Mouse (Mus musculus) testis, postnatal 10 days (tissue): ENCODE measurements at regions not wholly inside any gene's neighbourhood (a gene's known extent, or its start where the extent isn't known, plus 50 kb on each side); places are given as distances from the start of the nearest gene placed in this dataset.

ENCODE experiments used
- DNase-seq: peaks from one replicate; pipeline ENCODE4 v3.0.0; 2021; ENCODE audit warnings: low spot score

GRCm38 (mm10) chr9:61500851-61501250, 128.7 kb downstream of the Tle3 start:
- no peak for DNase-seq

- no peak for DNase-seq
Measured at GRCm38 (mm10) chr9:61492896-61493295, 120.7 kb downstream of the Tle3 start.

- no peak for DNase-seq
Measured at GRCm38 (mm10) chr9:61491131-61491712, 119.1 kb downstream of the Tle3 start.

GRCm38 (mm10) chr9:61489983-61490382, 117.8 kb downstream of the Tle3 start:
- no peak for DNase-seq

- DNase-seq, result no peak
Measured at GRCm38 (mm10) chr9:61489147-61489546, 117.0 kb downstream of the Tle3 start.

GRCm38 (mm10) chr9:61487824-61488223, 115.7 kb downstream of the Tle3 start:
- DNase-seq, result no peak

- DNase-seq, result peak; percentile 50
Measured at GRCm38 (mm10) chr9:61487146-61487545, 115.0 kb downstream of the Tle3 start.

GRCm38 (mm10) chr9:61484391-61484790, 112.2 kb downstream of the Tle3 start:
- DNase-seq, result no peak

- DNase-seq, result no peak
Measured at GRCm38 (mm10) chr9:61479626-61480025, 107.5 kb downstream of the Tle3 start.

- DNase-seq, result no peak
Measured at GRCm38 (mm10) chr9:61478862-61479261, 106.7 kb downstream of the Tle3 start.

- no peak for DNase-seq
Measured at GRCm38 (mm10) chr9:61476351-61476750, 104.2 kb downstream of the Tle3 start.

- DNase-seq, result no peak
Measured at GRCm38 (mm10) chr9:61470815-61471505, 98.8 kb downstream of the Tle3 start.

GRCm38 (mm10) chr9:61468897-61469509, 96.8 kb downstream of the Tle3 start:
- no peak for DNase-seq

- no peak for DNase-seq
Measured at GRCm38 (mm10) chr9:61468368-61468848, 96.2 kb downstream of the Tle3 start.
